Mouse (Mus musculus) G1E (cell line): ENCODE results near the gene Rrp1b. TPM values are rescaled to one million over a fixed set of nuclear protein-coding genes. Genes with fewer than 3 reads are reported as not detected.

Experiments used
- ATAC-seq: 2 replicates; pipeline ENCODE4 v1.8.0; 2016; ENCODE audit warnings: mild to moderate bottlenecking; ENCODE audit not compliant: insufficient number of reproducible peaks, poor library complexity, low FRiP score, severe bottlenecking; ENCODE audit errors: extremely low read depth
- DNase-seq: peaks from one replicate; pipeline ENCODE4 v3.0.0; 2012; ENCODE audit warnings: low spot score
- H3K27me3 ChIP-seq: 2 replicates; pipeline ENCODE4 v1.6.1; 2012; ENCODE audit warnings: mild to moderate bottlenecking, low read length, inconsistent platforms; ENCODE audit not compliant: insufficient read depth
- H3K36me3 ChIP-seq: replicated peaks from 2 replicates; pipeline ENCODE3; 2012; ENCODE audit warnings: mild to moderate bottlenecking, inconsistent platforms
- H3K4me1 ChIP-seq: 2 replicates; pipeline ENCODE4 v1.6.1; 2012; ENCODE audit warnings: low read depth, low read length, inconsistent platforms, mixed read lengths; ENCODE audit not compliant: insufficient read depth
- H3K4me3 ChIP-seq: 2 replicates; pipeline ENCODE4 v1.5.1; 2012; ENCODE audit warnings: low read depth, mild to moderate bottlenecking, inconsistent platforms, low read length, moderate library complexity, mixed read lengths
- H3K9me3 ChIP-seq: replicated peaks from 2 replicates; pipeline ENCODE4 v1.6.1; 2012; ENCODE audit warnings: inconsistent platforms
- CTCF ChIP-seq: IDR thresholded peaks from 2 replicates; pipeline ENCODE4 v1.5.1; 2012; ENCODE audit warnings: low read depth, low read length, inconsistent platforms, mixed read lengths
- GATA1 ChIP-seq: IDR thresholded peaks from 2 replicates; pipeline ENCODE4 v1.6.1; 2012; ENCODE audit warnings: borderline replicate concordance, low read length, inconsistent platforms, mixed read lengths
- GATA2 ChIP-seq: IDR thresholded peaks from 2 replicates; pipeline ENCODE4 v1.6.1; 2012; ENCODE audit warnings: low read depth, low read length, inconsistent platforms, borderline replicate concordance
- POLR2AphosphoS5 ChIP-seq: IDR thresholded peaks from 2 replicates; pipeline ENCODE4 v1.6.1; 2012; ENCODE audit warnings: low read depth, low read length, inconsistent platforms; ENCODE audit not compliant: insufficient replicate concordance
- TAL1 ChIP-seq: conservative IDR thresholded peaks from 2 replicates; pipeline ENCODE4 v1.6.1; 2012; ENCODE audit warnings: low read depth, low read length, inconsistent platforms, mixed read lengths
- polyA plus RNA-seq: library from polyadenylated mRNA; stranded (reverse); fragments of >175 nt; gene quantifications from 2 replicates; pipeline ENCODE4 v1.2.3, GENCODE M21; 2012
- total RNA-seq, 2 experiments: library from RNA; stranded (forward) in 1 of 2; stranded (reverse) in 1 of 2; fragments of 200-1000 nt in 1 of 2; fragments of >200 nt in 1 of 2; fragmentation: Nextera tagmentation in 1 of 2; gene quantifications; 2 replicates each; pipeline ENCODE4 v1.2.3; 2014 to 2017

Rrp1b gene
- total and polyA plus RNA-seq, 3 experiments, result 33.1 to 156 (median 53.6) TPM

GRCm38 (mm10) chr17:32067541-32067940 is 31.6 kb downstream of the Rrp1b start:
- ATAC-seq (no peak), DNase-seq (no peak)
- H3K9me3 ChIP-seq, result peaks cover 3% of the 10 kb centered on the region

GRCm38 (mm10) chr17:32068381-32068780 is 32.5 kb downstream of the Rrp1b start:
- peak; percentile 9; the same call in 1 of the 2 replicates for ATAC-seq
- Histone ChIP-seq H3K36me3 (peaks cover 12% of the 10 kb centered on the region), H3K4me1 (peaks cover 22% of the 10 kb centered on the region), H3K4me3 (no peak overlapping the region), H3K27me3 (peaks cover 7% of the 10 kb centered on the region; the same call in 1 of the 2 replicates), H3K9me3 (peaks cover 3% of the 10 kb centered on the region)
- no peak for DNase-seq
- TF ChIP-seq GATA1, result no peak
- TF ChIP-seq TAL1, result no peak

More at GRCm38 (mm10) chr17:32067541-32067940, 31.6 kb downstream of the Rrp1b start:
- H3K4me1 ChIP-seq, result peaks cover 20% of the 10 kb centered on the region
- TF ChIP-seq TAL1, result no peak
- TF ChIP-seq GATA1, result no peak
- TF ChIP-seq GATA2, result no peak
- TF ChIP-seq POLR2AphosphoS5, result no peak
- no peak for TF ChIP-seq CTCF
- H3K4me3 ChIP-seq, result no peak overlapping the region
- peaks cover 7% of the 10 kb centered on the region; the same call in 1 of the 2 replicates for H3K27me3 ChIP-seq
- H3K36me3 ChIP-seq, result peaks cover 18% of the 10 kb centered on the region

- TF ChIP-seq POLR2AphosphoS5, result no peak
- TF ChIP-seq GATA1, result no peak
- no peak for TF ChIP-seq GATA2
- no peak for TF ChIP-seq TAL1
- Histone ChIP-seq H3K4me1 (peaks cover 26% of the 10 kb centered on the region), H3K27me3 (peaks cover 7% of the 10 kb centered on the region; the same call in 1 of the 2 replicates), H3K36me3 (peaks cover 8% of the 10 kb centered on the region), H3K9me3 (peaks cover 3% of the 10 kb centered on the region), H3K4me3 (no peak overlapping the region)
- ATAC-seq, result no peak
- DNase-seq, result no peak
These were observed 32.9 kb downstream of the Rrp1b start for GRCm38 (mm10) chr17:32068810-32069209.

- ATAC-seq (no peak; the same call in 1 of the 2 replicates), DNase-seq (peak; percentile 70)
- Histone ChIP-seq H3K4me3 (no peak overlapping the region), H3K9me3 (peaks cover 3% of the 10 kb centered on the region), H3K27me3 (peaks cover 22% of the 10 kb centered on the region; the same call in 1 of the 2 replicates), H3K36me3 (no peaks in the 10 kb centered on the region), H3K4me1 (peaks cover 55% of the 10 kb centered on the region)
- TF ChIP-seq CTCF, result peak; percentile 98
- no peak for TF ChIP-seq TAL1
- no peak for TF ChIP-seq POLR2AphosphoS5
- no peak for TF ChIP-seq GATA1
- TF ChIP-seq GATA2, result no peak
These were observed 37.5 kb downstream of the Rrp1b start for GRCm38 (mm10) chr17:32073359-32073758.

- Histone ChIP-seq H3K36me3 (no peaks in the 10 kb centered on the region), H3K9me3 (peaks cover 3% of the 10 kb centered on the region), H3K4me1 (peaks cover 55% of the 10 kb centered on the region), H3K4me3 (peak overlapping the region; percentile 47; the same call in 1 of the 2 replicates), H3K27me3 (peaks cover 33% of the 10 kb centered on the region)
- TF ChIP-seq GATA1 (no peak), TAL1 (no peak), POLR2AphosphoS5 (no peak), GATA2 (no peak), CTCF (no peak)
- DNase-seq (no peak), ATAC-seq (no peak)
These were observed 38.8 kb downstream of the Rrp1b start for GRCm38 (mm10) chr17:32074658-32075057.

- ATAC-seq, result peak; percentile 50
- Histone ChIP-seq H3K4me1 (peaks cover 57% of the 10 kb centered on the region), H3K9me3 (peaks cover under 1% of the 10 kb centered on the region), H3K27me3 (peaks cover 35% of the 10 kb centered on the region), H3K36me3 (no peaks in the 10 kb centered on the region), H3K4me3 (no peak overlapping the region)
- peak; percentile 31 for DNase-seq
- no peak for TF ChIP-seq TAL1
- peak; percentile 73 for TF ChIP-seq CTCF
- TF ChIP-seq GATA1, result no peak
These were observed 39.3 kb downstream of the Rrp1b start for GRCm38 (mm10) chr17:32075164-32075563.

- TF ChIP-seq POLR2AphosphoS5 (no peak), CTCF (no peak), GATA1 (no peak), GATA2 (no peak), TAL1 (no peak)
- no peak overlapping the region for H3K4me3 ChIP-seq
- ATAC-seq (no peak), DNase-seq (no peak)
- H3K4me1 ChIP-seq, result peaks cover 27% of the 10 kb centered on the region
- H3K27me3 ChIP-seq, result peaks cover 28% of the 10 kb centered on the region
- H3K36me3 ChIP-seq, result no peaks in the 10 kb centered on the region
- H3K9me3 ChIP-seq, result peaks cover 5% of the 10 kb centered on the region
These were observed 47.5 kb downstream of the Rrp1b start for GRCm38 (mm10) chr17:32083351-32083750.
